Mouse (Mus musculus): ENCODE measurements around the gene Cnn3. TPM values are rescaled to one million over a fixed set of nuclear protein-coding genes. Genes with fewer than 3 reads are reported as not detected.
A peak's percentile ranks its signal among the peaks of the same experiment; 100 is the strongest.

Gene Cnn3
- total RNA-seq (2021) = 100 to 1,000 TPM; 107 to 110 TPM
- long read RNA-seq, transcript Cnn3-201 (7 exons, 2,049 nt) = major isoform, 115 of 125 reads
- long read RNA-seq, partial matches to known transcripts = 0 of 125 reads
- long read RNA-seq, other reads (novel, unspliced or antisense) = 8 of 125 reads

DNA sequence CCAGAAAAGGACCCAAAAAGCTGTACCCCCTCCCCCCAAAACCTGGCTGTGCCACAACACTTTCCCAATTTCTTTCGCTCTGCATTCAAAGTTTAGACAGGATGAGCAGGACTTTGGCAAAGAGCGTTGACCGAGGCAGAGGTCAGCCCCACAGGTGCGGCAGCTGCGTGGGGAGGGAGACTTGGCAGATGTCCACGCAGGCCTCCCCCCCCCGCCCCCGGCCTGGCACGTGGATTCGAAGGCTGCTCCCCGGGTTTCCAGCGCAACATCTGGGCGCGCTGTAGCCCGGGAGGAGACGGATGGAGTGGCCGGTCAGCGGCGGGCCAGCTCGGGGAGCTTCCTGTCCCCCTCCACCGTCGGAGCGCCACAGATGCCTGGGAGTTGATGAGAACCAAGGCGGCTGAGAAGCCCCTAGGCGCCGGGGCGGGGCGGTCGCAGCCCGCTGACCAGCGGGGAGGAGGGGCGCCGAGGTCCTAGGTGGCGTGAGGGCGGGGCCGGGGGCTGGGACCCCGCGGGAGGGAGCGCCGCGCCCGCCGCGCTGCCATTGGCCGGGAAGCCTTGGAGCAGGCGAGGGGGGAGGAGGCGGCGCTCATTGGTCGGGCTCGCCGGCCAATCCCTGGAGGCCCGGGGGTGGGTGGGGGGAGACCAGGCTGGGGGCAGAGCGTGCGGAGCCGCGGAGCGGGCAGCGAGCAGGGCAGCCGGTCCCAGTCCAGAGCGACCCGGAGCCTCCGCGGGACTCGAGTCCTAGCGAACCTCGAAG lies at the start of gene Cnn3:
Cnn3 (plus strand) TSS at position 637 of the 760 bp plus-strand sequence.
- peak; percentile 84 to 91 for DNase-seq (ENCODE audit: low spot score in 2 of 2)

DNA sequence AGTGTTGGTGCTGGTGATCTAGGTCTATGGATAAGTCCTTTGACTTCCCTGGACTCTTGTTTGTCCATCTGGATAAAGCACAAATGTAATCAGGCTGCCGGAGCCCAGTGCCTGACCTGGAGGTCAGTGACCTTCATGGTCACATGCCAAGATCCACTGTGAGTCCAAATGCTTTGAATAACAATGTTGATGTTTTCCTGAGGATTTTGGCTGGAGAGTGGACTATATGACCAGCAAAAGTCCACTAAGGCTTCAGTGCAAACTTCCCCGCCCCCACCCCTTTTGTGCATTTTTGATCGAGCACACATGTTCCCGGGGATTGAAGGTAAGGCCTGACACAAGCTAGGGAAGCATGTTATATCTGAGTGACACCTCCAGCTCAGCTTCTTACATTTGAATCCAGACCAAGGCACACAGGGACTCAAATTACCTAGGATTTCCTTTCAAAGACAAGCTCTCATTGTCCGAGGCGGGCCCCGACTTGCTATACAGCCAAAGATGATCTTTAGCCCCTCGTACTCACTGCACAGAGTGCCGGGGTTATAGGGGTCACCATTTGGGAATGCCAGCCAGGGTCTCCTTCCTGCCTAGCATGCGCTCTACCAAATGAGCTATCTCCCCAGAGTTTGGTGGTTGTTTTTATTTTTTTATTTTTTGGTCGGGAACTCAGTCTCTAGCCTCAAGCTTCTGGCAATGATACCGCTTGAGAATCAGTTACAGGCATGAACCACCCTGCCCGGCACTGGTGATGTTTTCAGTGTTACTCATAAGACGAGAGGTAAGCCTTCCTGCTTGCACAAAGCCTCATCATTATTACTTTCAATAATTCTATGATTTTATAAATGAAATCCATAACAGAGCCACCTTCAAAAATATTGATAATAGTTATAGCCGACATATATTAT lies 47.3 kb upstream of the Cnn3 start:
- no peak for DNase-seq (ENCODE audit: low spot score in 2 of 2)

DNA sequence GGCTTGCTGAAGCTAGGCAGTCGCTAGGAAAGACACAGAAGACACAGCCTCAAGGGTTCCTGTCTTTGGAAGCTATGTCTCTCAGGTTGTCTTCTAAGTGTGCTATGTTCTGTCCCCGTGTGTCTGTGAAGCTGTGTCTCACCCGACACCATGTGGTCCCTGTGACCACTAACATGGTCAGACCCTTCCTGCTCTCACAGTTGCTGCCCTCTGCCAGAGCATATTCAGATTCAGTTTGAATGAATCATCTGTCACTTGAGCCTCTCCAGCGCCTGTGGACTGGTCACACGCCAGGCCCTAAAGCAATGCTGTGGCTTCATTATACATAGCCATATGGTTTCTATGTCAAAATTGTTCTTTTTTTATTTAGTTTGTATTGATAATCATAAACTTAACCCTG lies 46.6 kb upstream of the Cnn3 start:
- no peak for DNase-seq (ENCODE audit: low spot score in 2 of 2)

DNA sequence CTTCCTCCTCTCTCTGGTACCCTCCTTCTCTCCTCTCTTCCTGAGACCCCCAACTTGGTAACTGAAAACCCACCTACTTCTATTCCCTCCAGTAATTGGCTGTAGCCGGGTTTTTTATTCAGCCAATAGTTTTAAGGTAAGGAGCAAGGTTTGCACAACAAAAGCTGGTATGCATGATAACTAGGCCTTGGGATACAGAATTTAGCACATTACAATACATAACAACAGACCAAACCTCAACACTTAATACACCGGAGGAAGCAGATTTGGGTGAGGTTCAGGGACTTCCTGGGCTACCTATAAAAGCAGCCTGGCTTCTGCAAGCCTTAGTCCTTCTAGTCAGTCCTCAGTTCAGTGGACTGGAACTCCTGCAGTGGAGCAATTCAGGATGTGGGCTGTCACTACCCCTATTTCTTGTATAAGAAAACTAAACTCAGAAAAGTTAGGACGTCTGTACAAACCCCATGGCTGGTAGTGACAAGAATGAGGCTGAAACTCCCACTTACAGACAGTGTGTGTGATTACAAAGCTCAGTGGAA lies 38.8 kb upstream of the Cnn3 start:
- DNase-seq (ENCODE audit: low spot score in 2 of 2) = no peak

DNA sequence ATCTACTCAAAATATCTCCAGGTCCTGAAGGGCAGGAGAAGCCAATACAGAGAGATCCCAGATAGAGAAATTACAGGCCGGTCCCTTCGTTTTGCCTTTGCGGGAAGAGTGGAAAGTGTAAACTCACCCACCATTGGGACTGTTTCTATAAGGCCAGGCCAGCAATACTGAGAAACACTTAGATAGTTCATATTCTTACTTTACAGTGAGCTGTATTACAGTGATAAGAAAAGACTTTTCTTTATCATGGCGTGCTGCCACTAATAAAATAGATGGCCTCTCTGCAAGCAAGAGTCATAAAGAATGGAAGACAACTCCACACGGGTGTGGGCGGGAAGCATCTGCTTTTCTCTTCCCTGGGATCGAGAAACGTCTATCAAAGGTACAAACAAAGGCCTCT lies 36.9 kb upstream of the Cnn3 start:
- no peak for DNase-seq (ENCODE audit: low spot score in 2 of 2)

DNA sequence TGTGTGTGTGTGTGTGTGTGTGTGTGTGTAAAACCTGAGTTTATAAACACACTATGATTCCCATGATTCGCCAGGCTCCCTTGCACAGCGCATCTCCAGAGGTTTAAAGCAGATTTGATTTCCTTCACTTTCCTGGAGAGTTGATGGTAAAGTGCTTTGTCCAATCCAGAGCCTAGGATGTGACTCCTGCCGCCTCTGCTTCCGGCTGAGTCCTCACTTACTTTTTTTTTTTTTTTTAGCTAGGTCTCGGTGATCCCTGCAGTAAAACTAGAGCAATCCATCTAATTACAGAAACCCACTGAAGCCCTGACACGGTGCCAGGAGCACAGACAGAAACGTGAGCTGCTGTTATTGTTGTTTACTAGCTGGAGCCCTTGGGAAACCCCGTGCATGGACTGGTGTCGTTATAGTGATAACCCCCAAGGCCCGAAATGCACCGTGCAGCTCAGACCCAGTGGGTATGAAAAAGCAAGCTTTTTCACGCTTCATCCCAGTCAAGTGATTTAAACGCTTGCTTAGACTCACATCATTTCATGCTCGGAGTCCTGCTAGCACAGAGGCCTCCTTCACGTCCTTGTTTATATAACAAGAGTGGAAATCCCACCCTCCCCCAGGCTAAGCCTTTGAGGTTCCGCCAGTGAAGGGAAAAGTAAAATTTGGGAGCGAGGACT lies 36.3 kb upstream of the Cnn3 start:
- DNase-seq (ENCODE audit: low spot score in 2 of 2) = no peak

DNA sequence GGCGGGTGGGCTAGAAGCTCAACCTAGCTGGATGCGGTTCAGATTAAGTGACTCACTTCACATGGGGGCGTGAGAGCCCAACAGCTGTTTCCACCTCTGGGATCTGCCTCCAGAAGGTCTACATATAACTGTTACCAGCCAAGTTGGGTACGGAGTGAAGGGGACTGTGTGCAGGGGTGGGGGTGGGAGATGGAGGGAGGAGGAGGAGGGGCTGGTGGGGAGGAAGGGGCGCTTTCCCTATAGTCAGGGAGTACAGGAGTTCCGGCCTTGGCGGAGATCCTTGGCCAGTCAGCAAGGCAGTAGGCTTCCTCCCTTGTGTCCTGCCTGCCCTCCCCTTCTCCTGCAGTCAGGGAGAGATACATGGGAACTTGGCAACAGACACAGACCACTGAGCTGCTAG lies 35.6 kb upstream of the Cnn3 start:
- DNase-seq (ENCODE audit: low spot score in 2 of 2) = no peak

DNA sequence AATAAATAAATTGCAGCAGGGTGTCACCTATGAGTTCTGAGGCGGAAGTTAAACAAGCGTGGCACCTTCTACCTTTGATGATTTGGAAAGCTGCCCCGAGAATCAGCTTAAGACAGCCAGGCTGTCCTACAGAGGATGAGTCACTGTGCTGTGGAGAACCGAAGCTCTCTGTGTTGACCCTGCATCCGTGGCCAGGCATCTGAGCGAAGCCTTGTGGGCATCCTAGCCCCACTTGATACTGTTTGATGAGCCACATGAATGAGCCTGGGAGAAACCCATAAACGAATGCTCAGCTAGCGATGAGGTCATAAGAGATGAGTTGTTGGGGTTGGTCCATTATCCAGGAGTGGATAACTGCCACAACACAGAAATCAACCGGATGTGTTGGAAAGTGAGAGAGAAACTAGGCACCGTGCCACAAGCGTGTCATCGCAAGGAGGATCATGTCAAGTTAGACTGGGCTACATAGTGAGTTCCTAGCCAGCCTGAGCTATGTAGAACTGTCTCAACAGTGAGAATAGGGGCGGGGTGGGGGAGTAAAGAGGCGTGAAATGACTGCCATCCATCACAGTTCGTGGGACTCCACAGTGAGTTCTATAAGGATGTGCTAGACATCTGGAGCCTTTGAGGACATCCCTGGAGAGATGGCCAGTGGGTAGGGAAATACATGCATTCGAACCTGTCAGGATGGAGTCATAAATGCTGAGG lies 30.6 kb upstream of the Cnn3 start:
- DNase-seq (ENCODE audit: low spot score in 2 of 2) = no peak

DNA sequence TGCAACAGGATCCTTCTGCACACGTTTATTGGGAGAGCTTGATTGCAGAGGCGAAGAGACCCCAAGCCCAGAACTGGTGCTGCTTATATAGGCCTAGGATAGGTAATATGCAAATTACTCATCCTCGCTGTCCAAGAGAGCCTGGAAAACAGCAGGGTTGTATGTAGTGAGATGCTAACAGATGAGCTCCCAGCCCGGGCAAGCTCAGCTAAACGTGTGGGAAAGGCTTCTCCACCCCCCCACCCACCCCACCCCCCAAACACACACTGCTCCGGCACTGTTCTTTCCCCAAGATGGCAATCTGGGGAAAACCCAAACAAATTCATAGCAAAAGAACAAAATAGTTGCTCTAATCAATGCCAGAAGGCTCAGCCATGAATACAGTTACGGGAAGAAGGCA lies 29.7 kb upstream of the Cnn3 start:
- DNase-seq (ENCODE audit: low spot score in 2 of 2) = peak in 1 of 2 experiments; percentile 12

DNA sequence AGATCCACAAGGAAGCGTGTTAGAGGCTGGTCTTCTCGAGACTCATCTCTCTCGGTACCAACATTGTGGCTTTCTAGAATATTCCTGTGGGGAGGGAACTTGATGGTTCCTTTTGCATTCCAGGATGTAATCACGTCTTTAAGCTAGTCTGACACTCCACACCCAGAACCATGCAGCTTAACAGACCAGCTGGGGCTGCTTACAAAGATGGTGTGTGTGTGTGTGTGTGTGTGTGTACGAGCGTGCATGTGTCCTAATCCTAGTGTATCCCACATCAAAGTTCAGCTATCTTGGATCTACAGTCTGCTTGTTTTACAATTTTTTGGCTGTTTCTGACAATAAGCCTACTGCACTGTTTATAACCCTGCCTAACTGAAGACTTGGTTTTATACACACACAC lies 29.3 kb upstream of the Cnn3 start:
- peak in 1 of 2 experiments; percentile 17 for DNase-seq (ENCODE audit: low spot score in 2 of 2)

DNA sequence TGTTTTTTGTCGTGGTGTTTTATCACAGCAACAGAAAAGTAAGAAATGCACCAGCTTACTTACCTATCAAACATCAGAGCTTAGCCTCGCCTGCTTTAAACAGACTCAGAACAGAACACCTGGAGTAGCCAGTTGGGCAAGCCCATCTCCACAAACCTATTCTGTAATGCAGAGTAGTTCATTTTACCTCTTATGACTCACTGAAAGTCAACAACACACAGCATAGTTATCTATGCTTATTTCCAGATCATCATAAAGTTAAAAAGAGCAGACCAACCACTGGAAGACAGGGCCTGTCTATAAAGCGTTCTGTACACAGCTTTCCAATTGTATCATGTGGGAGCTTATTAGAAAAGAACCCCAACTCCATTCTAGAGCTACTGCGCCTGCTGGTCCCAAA lies 24.9 kb upstream of the Cnn3 start:
- DNase-seq (ENCODE audit: low spot score in 2 of 2) = no peak

DNA sequence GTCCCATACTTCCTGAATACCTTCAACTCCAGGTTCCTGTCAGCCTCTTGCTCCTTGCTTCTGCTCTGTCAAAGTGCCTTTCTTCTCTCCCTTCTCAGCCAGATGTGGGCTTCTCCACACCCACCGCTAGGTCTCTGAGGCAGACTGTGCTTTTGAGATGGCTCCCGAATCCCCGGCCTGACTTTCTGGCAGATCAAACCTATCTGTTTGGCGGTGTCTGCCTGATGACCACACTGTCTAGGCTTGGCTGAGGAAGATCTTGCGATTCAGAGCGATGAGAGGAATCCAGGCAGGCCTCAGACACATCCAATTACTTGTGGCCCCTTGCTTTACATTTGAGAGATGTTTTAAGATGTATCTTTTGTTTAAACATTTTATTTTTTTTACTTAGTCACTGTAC lies 24.2 kb upstream of the Cnn3 start:
- no peak for DNase-seq (ENCODE audit: low spot score in 2 of 2)

DNA sequence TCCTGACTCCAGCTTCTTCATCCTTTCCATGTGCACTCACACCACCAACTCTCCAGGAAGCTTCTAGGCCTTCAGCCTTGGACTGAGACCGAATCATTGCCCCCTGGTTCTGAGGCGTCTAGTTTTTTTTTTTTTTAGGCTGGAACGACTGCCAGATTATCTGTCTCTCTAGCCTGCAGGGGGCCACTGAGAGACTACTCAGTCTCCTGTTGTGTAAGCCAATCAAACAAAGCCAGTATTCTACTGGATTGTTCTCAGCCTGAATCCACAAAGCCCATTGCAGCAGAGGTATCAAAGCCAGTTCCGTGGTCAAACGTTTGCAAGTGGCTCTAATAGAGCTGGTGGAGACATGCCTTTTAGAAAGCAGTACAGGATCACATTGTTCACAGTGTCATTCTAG lies 22.8 kb upstream of the Cnn3 start:
- DNase-seq (ENCODE audit: low spot score in 2 of 2) = no peak

DNA sequence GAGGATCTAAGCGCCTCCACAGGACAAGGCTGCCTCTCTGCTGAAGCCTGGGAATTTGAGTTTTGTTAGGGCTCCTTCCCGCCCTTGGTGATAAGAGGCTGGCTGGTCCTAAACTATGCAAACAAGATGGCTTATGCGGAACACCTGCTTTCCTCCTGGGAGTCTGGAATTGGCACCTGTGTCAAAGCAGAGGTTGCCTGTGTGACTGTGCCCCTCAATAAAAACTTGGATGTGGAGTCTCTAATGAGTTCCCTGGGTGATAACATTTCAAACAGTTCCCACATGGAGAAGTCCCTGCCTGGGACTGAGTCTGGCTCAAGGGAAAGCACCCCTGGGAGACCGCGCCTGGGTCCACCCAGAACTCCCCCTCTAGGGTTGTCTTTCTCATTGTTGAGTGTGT lies 21.2 kb upstream of the Cnn3 start:
- no peak for DNase-seq (ENCODE audit: low spot score in 2 of 2)

DNA sequence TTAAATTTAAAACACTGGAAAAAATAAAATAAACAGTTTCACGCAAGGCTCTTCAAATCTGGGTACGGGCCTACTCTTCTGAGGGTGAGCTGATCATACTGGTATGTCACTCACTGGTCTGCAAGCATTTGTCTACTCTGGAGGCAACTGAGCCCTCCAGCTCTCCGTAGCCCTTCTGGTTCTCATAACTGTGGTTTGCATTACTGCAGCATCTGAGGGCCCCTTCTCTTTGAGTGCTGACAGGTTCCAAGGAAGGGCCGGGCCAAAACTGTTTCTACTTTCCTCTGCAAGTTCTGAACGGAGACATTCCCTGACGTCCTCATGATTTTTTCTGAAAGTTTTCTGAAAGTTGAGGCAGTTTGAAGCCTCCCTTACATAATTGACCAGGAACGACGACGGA lies 18.9 kb upstream of the Cnn3 start:
- no peak for DNase-seq (ENCODE audit: low spot score in 2 of 2)

DNA sequence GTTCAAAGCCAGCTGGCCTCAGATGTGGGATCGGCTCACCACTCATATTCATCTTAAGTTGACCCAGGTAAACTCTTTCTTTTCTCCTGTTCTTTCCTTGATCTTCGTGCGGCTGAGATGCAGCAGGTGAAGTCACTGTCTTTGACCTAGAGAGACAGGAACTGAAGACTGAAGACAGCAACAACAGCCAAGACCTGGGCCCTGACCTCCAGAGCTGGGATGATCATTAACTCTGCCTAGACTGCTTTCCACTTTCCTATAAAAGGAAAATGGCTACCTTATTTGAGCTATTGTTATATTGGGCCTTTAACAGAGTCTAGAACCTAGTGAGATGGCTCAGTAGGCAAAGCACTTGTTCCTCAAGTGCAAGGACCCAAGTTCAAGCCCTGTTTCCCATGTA lies 17.9 kb upstream of the Cnn3 start:
- DNase-seq (ENCODE audit: low spot score in 2 of 2) = no peak

DNA sequence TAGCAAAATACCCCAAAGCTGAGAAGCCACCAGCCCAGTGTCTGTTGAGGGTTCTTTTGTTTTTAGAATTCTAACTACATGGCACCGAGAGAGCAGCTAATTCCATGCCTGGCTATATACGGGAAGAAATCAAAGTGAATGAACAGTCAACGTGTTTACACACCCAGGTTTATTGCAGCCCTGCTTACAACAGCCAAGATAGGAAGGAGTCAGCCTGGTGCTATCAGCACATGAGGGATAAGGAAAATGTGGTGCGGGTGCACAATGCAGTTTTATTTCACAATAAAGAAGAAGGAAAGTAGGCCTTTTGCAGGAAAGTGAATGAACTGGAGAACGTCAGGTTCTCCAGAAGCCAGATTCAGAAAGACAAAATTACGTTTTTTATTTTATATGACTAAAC lies 14.8 kb upstream of the Cnn3 start:
- no peak for DNase-seq (ENCODE audit: low spot score in 2 of 2)

DNA sequence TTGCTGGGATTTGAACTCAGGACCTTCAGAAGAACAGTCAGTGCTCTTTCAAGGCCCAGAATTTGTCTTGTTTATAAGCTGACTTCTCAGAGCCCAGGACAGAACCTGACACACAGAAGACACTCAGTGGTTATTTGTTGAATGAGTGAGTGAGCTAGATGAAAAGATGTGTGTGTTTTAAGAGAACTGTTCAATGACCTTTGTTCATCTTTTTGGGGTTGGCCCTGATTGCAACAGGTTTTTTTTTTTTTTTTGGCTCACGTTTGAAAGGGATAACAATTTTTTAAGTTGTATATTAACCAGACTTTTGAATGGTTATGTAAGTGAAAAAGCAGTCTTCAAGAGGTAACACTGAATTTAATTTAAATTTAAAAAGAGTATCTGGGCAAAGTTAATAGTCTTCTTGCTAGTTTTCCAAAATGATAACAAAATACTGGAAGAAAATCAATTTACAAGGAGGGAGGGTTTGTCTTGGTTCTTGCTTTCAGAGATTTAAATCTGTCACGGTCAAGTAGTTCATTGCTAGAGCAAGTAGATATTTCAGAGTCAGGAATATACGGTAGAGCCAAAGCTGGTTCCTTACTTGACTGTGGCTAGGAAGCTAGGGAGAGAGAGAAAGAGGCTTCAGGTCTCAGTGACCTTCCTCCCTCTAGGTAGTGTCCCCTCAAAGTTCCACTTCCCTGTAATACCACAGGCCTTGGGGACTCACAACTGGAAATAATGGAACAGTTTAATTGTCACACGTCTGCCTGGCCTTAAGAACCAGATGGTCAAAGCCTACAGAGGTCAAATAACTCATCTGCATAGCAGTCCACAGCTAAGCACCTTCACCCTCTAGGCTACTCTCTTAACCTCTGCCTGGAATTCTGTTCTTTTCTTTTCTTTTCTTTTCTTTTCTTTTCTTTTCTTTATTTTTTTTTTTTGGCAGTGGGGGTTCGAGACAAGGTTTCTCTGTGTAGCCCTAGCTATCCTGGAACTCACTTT lies 9.8 kb upstream of the Cnn3 start:
- DNase-seq (ENCODE audit: low spot score in 2 of 2) = no peak

DNA sequence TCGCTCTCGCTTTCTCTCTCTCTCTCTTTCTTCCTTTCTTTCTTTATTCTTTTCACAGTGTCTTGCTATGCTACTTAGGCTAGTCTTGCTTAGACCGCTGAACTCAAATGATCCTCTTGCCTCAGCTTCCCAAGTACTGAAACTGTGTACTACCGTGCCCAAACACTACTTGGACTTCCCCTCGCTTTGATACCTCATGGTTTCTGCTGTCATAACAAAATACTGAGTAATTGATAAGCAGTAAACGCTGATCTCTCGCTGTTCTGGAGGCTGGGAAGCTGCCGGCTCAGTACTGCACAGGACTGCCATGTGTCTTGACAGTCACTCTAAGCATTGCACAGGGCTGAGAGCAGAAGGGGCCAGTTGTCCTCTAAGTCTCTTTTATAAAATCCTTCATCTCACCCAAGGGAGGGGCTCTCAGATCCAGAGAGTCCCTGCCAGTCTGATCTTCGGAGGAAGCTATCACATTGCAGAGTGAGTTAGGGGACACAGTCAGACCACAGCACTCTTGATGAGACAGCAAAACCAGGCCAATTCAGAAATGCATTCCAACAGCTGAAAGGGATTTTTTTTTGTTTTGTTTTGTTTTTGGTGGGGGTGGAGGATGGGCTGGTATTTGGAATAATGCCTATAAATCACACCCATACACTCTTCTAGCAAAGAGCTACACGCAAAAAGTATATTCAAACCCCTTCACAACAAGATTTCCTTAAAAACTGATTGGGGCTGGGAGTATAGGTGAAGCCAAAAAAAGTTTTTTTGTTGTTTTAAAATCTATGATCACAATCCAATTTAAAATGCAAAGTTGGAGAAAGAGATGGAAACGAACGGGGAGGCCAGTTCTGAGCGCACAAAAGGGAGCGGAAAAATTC lies 8.7 kb upstream of the Cnn3 start:
- no peak for DNase-seq (ENCODE audit: low spot score in 2 of 2)

Measured in layer of hippocampus, adult 18-20 months (tissue).